Mouse (Mus musculus): ENCODE data around the gene Cdk5rap2. TPM values are rescaled to one million over a fixed set of nuclear protein-coding genes. Genes with fewer than 3 reads are reported as not detected.

The Cdk5rap2 gene
- total RNA-seq, 1 experiment = 23.9 TPM

DNA sequence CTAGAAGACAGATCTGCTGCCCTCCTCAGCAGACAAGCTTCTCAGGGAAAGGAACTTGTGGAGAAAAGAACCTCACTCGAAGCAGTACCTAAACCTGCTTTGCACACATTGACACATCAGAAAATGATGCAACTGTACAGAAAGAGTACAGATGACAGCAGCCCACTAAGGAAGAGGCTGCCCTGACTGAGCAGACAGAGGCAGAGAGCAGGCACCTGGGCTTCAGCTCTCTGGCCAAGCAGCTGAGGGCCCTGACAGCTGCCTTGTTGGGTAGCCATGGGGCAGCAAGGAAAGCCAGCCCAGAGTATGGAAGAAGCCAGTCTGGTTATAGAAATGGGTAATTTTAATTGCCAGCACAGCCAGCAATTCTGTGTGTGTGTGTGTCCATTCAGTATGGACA, 188.9 kb downstream of the Cdk5rap2 start:
- Histone ChIP-seq H3K36me3 (ENCODE audit: control insufficient read depth, insufficient read depth, low read length, poor library complexity, severe bottlenecking) (peaks cover 9% of the 10 kb centered on the region; the same call in 1 of the 2 replicates), H3K27ac (ENCODE audit: insufficient read depth, low read depth, low read length, poor library complexity, severe bottlenecking) (no peak overlapping the region), H3K9ac (ENCODE audit: insufficient read depth, low read depth, low read length, poor library complexity, severe bottlenecking) (no peak overlapping the region)

DNA sequence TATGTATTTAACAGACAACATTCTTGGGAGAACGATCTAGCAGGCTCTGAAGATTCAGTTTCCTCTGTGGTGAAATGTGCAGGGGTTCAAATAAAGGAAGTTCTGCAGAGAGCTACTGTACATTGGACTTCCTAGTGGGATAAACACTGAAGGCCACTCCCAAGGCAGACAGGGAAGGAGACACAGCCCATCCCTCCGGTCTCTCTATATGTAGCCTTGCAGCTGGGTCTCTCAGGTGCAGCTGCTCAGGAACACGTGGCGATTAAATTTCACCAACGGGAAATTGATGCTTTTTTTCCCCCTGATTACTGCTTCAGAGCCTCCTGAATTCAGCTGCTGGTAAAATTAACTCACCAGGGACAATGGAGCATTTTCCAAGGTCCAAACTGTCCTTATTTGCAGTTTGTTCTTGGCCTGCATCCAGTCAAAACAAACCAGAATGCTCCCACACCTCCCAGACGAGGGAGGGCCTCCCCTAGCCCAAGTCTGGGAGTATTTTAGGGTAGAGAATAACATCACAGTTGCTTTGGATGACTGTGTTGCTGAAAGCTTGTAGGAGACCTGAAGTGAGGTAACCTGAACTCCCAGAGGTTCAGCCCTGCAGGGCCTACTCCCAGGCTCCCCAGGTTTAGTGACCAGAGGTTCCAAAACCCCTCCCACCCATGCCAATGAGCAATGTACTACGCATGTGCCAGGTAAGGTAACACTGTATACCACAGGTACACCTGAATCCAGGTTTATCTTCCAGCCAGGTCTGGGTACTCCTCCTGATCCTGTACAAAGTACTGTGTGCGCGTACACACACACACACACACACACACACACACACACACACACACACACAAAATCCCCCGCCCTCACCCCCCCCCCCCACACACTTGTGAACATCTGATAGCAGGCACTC, 189.7 kb downstream of the Cdk5rap2 start:
- Histone ChIP-seq H3K9me3 (ENCODE audit: control insufficient read depth, insufficient read depth, low read depth, low read length) (no peaks in the 10 kb centered on the region), H3K4me1 (ENCODE audit: control insufficient read depth in 2 of 2, insufficient read depth in 2 of 2, low read length in 2 of 2, poor library complexity in 1 of 2) (no peaks in the 10 kb centered on the region), H3K9ac (ENCODE audit: insufficient read depth, low read depth, low read length, poor library complexity, severe bottlenecking) (no peak overlapping the region), H3K27ac (ENCODE audit: insufficient read depth, low read depth, low read length, poor library complexity, severe bottlenecking) (no peak overlapping the region), H3K36me3 (ENCODE audit: control insufficient read depth, insufficient read depth, low read length, poor library complexity, severe bottlenecking) (peaks cover 9% of the 10 kb centered on the region; the same call in 1 of the 2 replicates), H3K4me3 (ENCODE audit: insufficient read depth in 1 of 2, low read depth in 1 of 2, low read length in 2 of 2, poor library complexity in 1 of 2, severe bottlenecking in 1 of 2) (no peak overlapping the region)
- no peak for DNase-seq (ENCODE audit: low read depth, low spot score)
- in situ Hi-C loops (cut with MboI; ENCODE audit: low sequenced_read_pairs in 2 of 2, unreplicated experiment in 2 of 2) = no loop called here
- TF ChIP-seq CHD2 (IDR thresholded peaks at IDR 0.05; ENCODE audit: low read depth, low read length) (no peak), MAFK (IDR thresholded peaks at IDR 0.05; ENCODE audit: insufficient read depth, low read depth, low read length) (no peak), ZNF384 (IDR thresholded peaks at IDR 0.05; ENCODE audit: low read depth, low read length) (no peak), ZC3H11A (IDR thresholded peaks at IDR 0.05; ENCODE audit: borderline replicate concordance, low read depth, low read length) (no peak), HCFC1 (IDR thresholded peaks at IDR 0.05; ENCODE audit: borderline replicate concordance, insufficient read depth, low read length) (no peak)

More for the DNA sequence above, 188.9 kb downstream of the Cdk5rap2 start:
- in situ Hi-C loops (cut with MboI; ENCODE audit: low sequenced_read_pairs in 2 of 2, unreplicated experiment in 2 of 2) = no loop called here
- TF ChIP-seq ZC3H11A (IDR thresholded peaks at IDR 0.05; ENCODE audit: borderline replicate concordance, low read depth, low read length) (no peak), HCFC1 (IDR thresholded peaks at IDR 0.05; ENCODE audit: borderline replicate concordance, insufficient read depth, low read length) (no peak), ZNF384 (IDR thresholded peaks at IDR 0.05; ENCODE audit: low read depth, low read length) (no peak), MAFK (IDR thresholded peaks at IDR 0.05; ENCODE audit: insufficient read depth, low read depth, low read length) (no peak), CHD2 (IDR thresholded peaks at IDR 0.05; ENCODE audit: low read depth, low read length) (no peak)
- DNase-seq (ENCODE audit: low read depth, low spot score) = no peak
- Histone ChIP-seq H3K4me1 (ENCODE audit: control insufficient read depth in 2 of 2, insufficient read depth in 2 of 2, low read length in 2 of 2, poor library complexity in 1 of 2) (no peaks in the 10 kb centered on the region), H3K4me3 (ENCODE audit: insufficient read depth in 1 of 2, low read depth in 1 of 2, low read length in 2 of 2, poor library complexity in 1 of 2, severe bottlenecking in 1 of 2) (no peak overlapping the region), H3K9me3 (ENCODE audit: control insufficient read depth, insufficient read depth, low read depth, low read length) (no peaks in the 10 kb centered on the region)

DNA sequence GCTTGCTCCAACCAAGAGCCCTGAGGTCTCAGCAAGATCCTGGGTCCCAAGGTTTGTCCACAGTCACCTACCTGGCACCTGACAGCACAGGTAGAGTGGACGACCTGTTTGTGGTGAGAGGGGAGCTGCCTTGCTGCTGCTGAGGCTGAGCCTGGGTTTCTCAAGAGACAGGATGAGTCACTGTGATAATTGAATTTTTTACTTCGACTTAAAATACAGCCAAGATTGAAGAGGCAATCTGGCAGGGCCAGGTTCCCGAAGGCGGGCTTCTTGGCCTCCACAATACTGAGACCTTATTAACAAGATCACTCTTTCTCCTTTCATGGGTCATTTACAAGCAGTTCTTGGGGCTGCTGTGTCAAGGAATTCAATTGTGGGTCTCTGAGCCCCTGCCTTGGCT, 190.5 kb downstream of the Cdk5rap2 start:
- Histone ChIP-seq H3K27ac (ENCODE audit: insufficient read depth, low read depth, low read length, poor library complexity, severe bottlenecking) (no peak overlapping the region), H3K4me3 (ENCODE audit: insufficient read depth in 1 of 2, low read depth in 1 of 2, low read length in 2 of 2, poor library complexity in 1 of 2, severe bottlenecking in 1 of 2) (no peak overlapping the region), H3K36me3 (ENCODE audit: control insufficient read depth, insufficient read depth, low read length, poor library complexity, severe bottlenecking) (peaks cover 9% of the 10 kb centered on the region; the same call in 1 of the 2 replicates), H3K9me3 (ENCODE audit: control insufficient read depth, insufficient read depth, low read depth, low read length) (no peaks in the 10 kb centered on the region), H3K4me1 (ENCODE audit: control insufficient read depth in 2 of 2, insufficient read depth in 2 of 2, low read length in 2 of 2, poor library complexity in 1 of 2) (no peaks in the 10 kb centered on the region), H3K9ac (ENCODE audit: insufficient read depth, low read depth, low read length, poor library complexity, severe bottlenecking) (no peak overlapping the region)
- TF ChIP-seq HCFC1 (IDR thresholded peaks at IDR 0.05; ENCODE audit: borderline replicate concordance, insufficient read depth, low read length) (no peak), MAFK (IDR thresholded peaks at IDR 0.05; ENCODE audit: insufficient read depth, low read depth, low read length) (no peak), ZC3H11A (IDR thresholded peaks at IDR 0.05; ENCODE audit: borderline replicate concordance, low read depth, low read length) (no peak), CHD2 (IDR thresholded peaks at IDR 0.05; ENCODE audit: low read depth, low read length) (no peak), ZNF384 (IDR thresholded peaks at IDR 0.05; ENCODE audit: low read depth, low read length) (no peak)
- no peak for DNase-seq (ENCODE audit: low read depth, low spot score)
- in situ Hi-C loops (cut with MboI; ENCODE audit: low sequenced_read_pairs in 2 of 2, unreplicated experiment in 2 of 2) = no loop called here

DNA sequence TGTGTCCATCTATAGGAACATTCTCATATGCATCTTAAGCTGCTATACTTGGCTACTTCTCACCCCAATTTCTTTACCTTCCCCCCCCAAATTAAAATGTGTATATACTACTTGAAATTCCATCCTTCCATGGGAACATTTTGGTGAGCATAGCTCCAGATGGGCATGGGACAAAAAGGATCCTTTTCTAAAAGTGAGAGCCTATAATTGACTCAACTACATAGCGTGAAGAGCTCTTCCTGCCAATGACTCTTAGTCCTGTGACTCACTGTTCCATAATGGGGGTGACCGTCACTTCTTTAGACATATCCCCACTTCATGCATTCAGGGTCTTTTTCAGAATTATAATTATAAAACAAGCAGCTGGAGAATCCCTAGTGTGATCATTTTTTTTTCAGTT, 224.3 kb downstream of the Cdk5rap2 start:
- no peaks in the 10 kb centered on the region for H3K4me1 ChIP-seq (ENCODE audit: control insufficient read depth in 2 of 2, insufficient read depth in 2 of 2, low read length in 2 of 2, poor library complexity in 1 of 2)
- in situ Hi-C loops (cut with MboI; ENCODE audit: low sequenced_read_pairs in 2 of 2, unreplicated experiment in 2 of 2) = no loop called here
- TF ChIP-seq CHD2 (IDR thresholded peaks at IDR 0.05; ENCODE audit: low read depth, low read length) (no peak), ZC3H11A (IDR thresholded peaks at IDR 0.05; ENCODE audit: borderline replicate concordance, low read depth, low read length) (no peak), ZNF384 (IDR thresholded peaks at IDR 0.05; ENCODE audit: low read depth, low read length) (no peak)

More for the DNA sequence above, 224.3 kb downstream of the Cdk5rap2 start:
- Histone ChIP-seq H3K4me3 (ENCODE audit: insufficient read depth in 1 of 2, low read depth in 1 of 2, low read length in 2 of 2, poor library complexity in 1 of 2, severe bottlenecking in 1 of 2) (no peak overlapping the region), H3K27ac (ENCODE audit: insufficient read depth, low read depth, low read length, poor library complexity, severe bottlenecking) (no peak overlapping the region), H3K9ac (ENCODE audit: insufficient read depth, low read depth, low read length, poor library complexity, severe bottlenecking) (no peak overlapping the region), H3K36me3 (ENCODE audit: control insufficient read depth, insufficient read depth, low read length, poor library complexity, severe bottlenecking) (no peaks in the 10 kb centered on the region), H3K9me3 (ENCODE audit: control insufficient read depth, insufficient read depth, low read depth, low read length) (no peaks in the 10 kb centered on the region)
- DNase-seq (ENCODE audit: low read depth, low spot score) = no peak

Other genes starting within 250 kb of the Cdk5rap2 start
- 1.7 and 2.2 TPM in 2 replicates for gene Megf9, start 124.6 kb upstream of the Cdk5rap2 start, total RNA-seq (2012; rRNA removed)